Mouse (Mus musculus) embryonic facial prominence, embryonic 14.5 days (tissue): ENCODE measurements around the gene Cel. TPM values are rescaled to one million over a fixed set of nuclear protein-coding genes. Genes with fewer than 3 reads are reported as not detected.
"Not testable (repeated sequence)": the region's sequence is repeated elsewhere in the genome, so short reads cannot be mapped to it uniquely, and the experiment has no call there.

Source experiments
- ATAC-seq: fragments of 200-750 bp; cut with Nextera tagmentation; 2 replicates; pipeline ENCODE4 v1.8.0; 2017; ENCODE audit warnings: low read depth, moderate number of reproducible peaks, moderate TSS enrichment
- DNase-seq: peaks from one replicate; pipeline ENCODE4 v3.0.0-alpha.2; 2015; ENCODE audit warnings: low spot score
- H3K27ac ChIP-seq: fragments of 300-500 bp; sonication (generic); replicated peaks from 2 replicates; pipeline ENCODE4 v1.5.1; 2014; ENCODE audit warnings: low read depth, mild to moderate bottlenecking, low read length, moderate library complexity
- H3K27me3 ChIP-seq: fragments of 300-500 bp; sonication (generic); replicated peaks from 2 replicates; pipeline ENCODE4 v1.6.1; 2014; ENCODE audit warnings: low read length; ENCODE audit not compliant: control insufficient read depth, insufficient read depth
- H3K36me3 ChIP-seq: fragments of 300-500 bp; sonication (generic); 2 replicates; pipeline ENCODE4 v1.6.1; 2014; ENCODE audit warnings: low read length, mixed read lengths; ENCODE audit not compliant: control insufficient read depth, insufficient read depth
- H3K4me1 ChIP-seq: fragments of 300-500 bp; sonication (generic); 2 replicates; pipeline ENCODE4 v1.6.1; 2014; ENCODE audit warnings: antibody characterized with exemption, low read length; ENCODE audit not compliant: control insufficient read depth, insufficient read depth
- H3K4me2 ChIP-seq: fragments of 300-500 bp; sonication (generic); 2 replicates; pipeline ENCODE4 v1.6.1; 2014; ENCODE audit warnings: low read depth, mild to moderate bottlenecking, low read length, moderate library complexity, mixed read lengths
- H3K4me3 ChIP-seq: fragments of 300-500 bp; sonication (generic); 2 replicates; pipeline ENCODE4 v1.5.1; 2014; ENCODE audit warnings: low read depth, mild to moderate bottlenecking, low read length
- H3K9ac ChIP-seq: fragments of 300-500 bp; sonication (generic); 2 replicates; pipeline ENCODE4 v1.6.1; 2014; ENCODE audit warnings: low read depth, mild to moderate bottlenecking, low read length, moderate library complexity, mixed read lengths
- H3K9me3 ChIP-seq: fragments of 300-500 bp; sonication (generic); 2 replicates; pipeline ENCODE4 v1.6.1; 2016; ENCODE audit warnings: low read length; ENCODE audit not compliant: control insufficient read depth
- WGBS: fragments of 180-500 bp; shearing (Covaris S2); extraction: QIAGEN DNeasy Blood & Tissue Kit; methylation state at CpG from one replicate; pipeline ENCODE4 v1.1.7; 2014; 5-methylcytosine and 5-hydroxymethylcytosine counted together
- microRNA-seq: library from miRNA; unstranded; fragments of <30 nt; microRNA quantifications from one replicate; pipeline ENCODE4, GENCODE M21; 2016; ENCODE audit warnings: borderline number of aligned reads
- polyA plus RNA-seq: library from polyadenylated mRNA; unstranded; fragments of >200 nt; fragmentation: Nextera tagmentation; extraction: Ambion mirVana; gene quantifications from 2 replicates; pipeline ENCODE4 v1.2.1, GENCODE M21; 2014

Gene Cel
- polyA plus RNA-seq, 1 experiment from 2014 or later, result not detected

DNA sequence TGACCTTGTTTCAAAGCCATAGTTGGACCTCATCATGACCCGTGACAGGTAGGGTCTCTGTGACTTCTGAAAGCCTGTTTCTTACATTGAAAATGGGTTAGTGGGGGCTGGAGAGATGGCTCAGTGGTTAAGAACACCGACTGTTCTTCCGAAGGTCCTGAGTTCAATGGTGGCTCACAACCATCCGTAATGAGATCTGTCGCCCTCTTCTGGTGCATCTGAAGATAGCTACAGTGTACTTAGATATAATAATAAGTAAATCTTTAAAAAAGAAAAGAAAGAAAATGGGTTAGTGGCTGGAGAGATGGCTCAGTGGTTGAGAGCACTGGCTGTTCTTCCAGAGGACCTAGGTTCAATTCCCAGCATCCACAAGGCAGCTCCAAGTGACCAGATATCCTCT is 51.6 kb downstream of the Cel start:
- not testable (repeated sequence) for ATAC-seq

DNA sequence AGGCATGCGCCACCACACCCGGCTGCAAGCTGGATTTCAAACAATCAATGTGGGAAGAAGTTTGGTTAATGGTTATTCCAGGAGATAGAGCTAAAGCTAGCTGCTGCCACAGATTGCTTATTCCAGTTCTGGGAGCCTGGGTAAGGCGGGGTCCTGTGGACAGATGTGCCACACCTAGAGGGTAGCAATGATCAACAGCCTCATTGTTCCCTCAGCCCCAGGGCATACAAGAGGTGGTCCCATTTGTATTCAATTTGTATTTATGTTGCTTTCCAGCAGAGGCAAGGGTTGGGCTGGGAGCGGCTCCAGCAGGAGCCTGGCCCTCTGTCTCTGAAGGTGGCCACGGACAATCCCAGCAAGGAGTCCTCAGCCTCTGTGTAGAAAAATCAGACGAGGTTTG is 56.9 kb downstream of the Cel start:
- Histone ChIP-seq H3K4me3 (no peak overlapping the region), H3K36me3 (no peaks in the 10 kb centered on the region), H3K9ac (no peak overlapping the region), H3K9me3 (no peaks in the 10 kb centered on the region), H3K4me1 (no peaks in the 10 kb centered on the region), H3K27me3 (no peaks in the 10 kb centered on the region), H3K4me2 (no peak overlapping the region), H3K27ac (no peak overlapping the region)
- ATAC-seq (no peak), DNase-seq (no peak)
- 78% methylated on average over 6 of the region's 6 CpGs for WGBS

More for the DNA sequence above, 51.6 kb downstream of the Cel start:
- DNase-seq, H3K4me1 ChIP-seq, H3K4me2 ChIP-seq, H3K9me3 ChIP-seq, H3K9ac ChIP-seq, H3K27me3 ChIP-seq, H3K4me3 ChIP-seq, H3K36me3 ChIP-seq, H3K27ac ChIP-seq: not testable (repeated sequence)
- 51% methylated on average over 5 of the region's 5 CpGs for WGBS

- no peaks in the 10 kb centered on the region for H3K36me3 ChIP-seq
- no peaks in the 10 kb centered on the region for H3K27me3 ChIP-seq
- H3K9me3 ChIP-seq, result no peaks in the 10 kb centered on the region
- no peak within 1 kb of the TSS for H3K9ac ChIP-seq
- no peak within 1 kb of the TSS for H3K27ac ChIP-seq
- no peaks in the 10 kb centered on the region for H3K4me1 ChIP-seq
- ATAC-seq (no peak), DNase-seq (no peak)
- no peak within 1 kb of the TSS for H3K4me3 ChIP-seq
- WGBS, result 69% methylated on average over 3 of the region's 3 CpGs
- no peak within 1 kb of the TSS for H3K4me2 ChIP-seq
Measured at GRCm38 (mm10) chr2:28505795-28506194, 57.4 kb downstream of the Cel start, which contains the start of gene Gm10134. Gene Gm10134, plus strand, starts transcription at chr2:28506095.

Small RNA genes within 50 kb of the gene (microRNA-seq; reads per million reads assigned to microRNA genes)
- not detected for gene Gm22824

Other genes starting within 250 kb of the Cel start
- gene Ppp1r26, start 116.6 kb downstream of the Cel start, polyA plus RNA-seq, result 3.8 and 4.9 TPM in 2 replicates
- 1.7 and 5.9 TPM in 2 replicates for gene 1700007K13Rik, start 97.1 kb downstream of the Cel start, polyA plus RNA-seq
- 50.5 and 55.5 TPM in 2 replicates for gene Mrps2, start 95.3 kb downstream of the Cel start, polyA plus RNA-seq
- 1.3 and 1.7 TPM in 2 replicates for gene Gbgt1, start 66.5 kb downstream of the Cel start, polyA plus RNA-seq
- gene Gm10134, start 57.3 kb downstream of the Cel start, polyA plus RNA-seq, result 2.7 TPM in 1 of 2 replicates, not detected in the other
- gene Ralgds, start 50.3 kb downstream of the Cel start, polyA plus RNA-seq, result 59.3 and 67.5 TPM in 2 replicates
- 23.7 and 27.9 TPM in 2 replicates for gene Gtf3c5, start 20.3 kb upstream of the Cel start, polyA plus RNA-seq
- 0.13 and 0.55 TPM in 2 replicates for gene Gfi1b, start 58.6 kb upstream of the Cel start, polyA plus RNA-seq
- 15.3 and 16.0 TPM in 2 replicates for gene Tsc1, start 77.8 kb upstream of the Cel start, polyA plus RNA-seq
- gene Spaca9, start 136.3 kb upstream of the Cel start, polyA plus RNA-seq, result 3.2 and 4.4 TPM in 2 replicates
- gene Ak8, start 136.8 kb upstream of the Cel start, polyA plus RNA-seq, result 1.2 and 2.0 TPM in 2 replicates